Mouse (Mus musculus): ENCODE measurements around the gene Ctf1. TPM values are rescaled to one million over a fixed set of nuclear protein-coding genes. Genes with fewer than 3 reads are reported as not detected.

Gene Ctf1
- polyA plus RNA-seq (2015; fragmentation: Illumina TruSeq; extraction: RNeasy Lipid Tissue Mini Kit (QIAGEN cat#74804); ENCODE audit: insufficient read depth, low replicate concordance), result not detected

DNA sequence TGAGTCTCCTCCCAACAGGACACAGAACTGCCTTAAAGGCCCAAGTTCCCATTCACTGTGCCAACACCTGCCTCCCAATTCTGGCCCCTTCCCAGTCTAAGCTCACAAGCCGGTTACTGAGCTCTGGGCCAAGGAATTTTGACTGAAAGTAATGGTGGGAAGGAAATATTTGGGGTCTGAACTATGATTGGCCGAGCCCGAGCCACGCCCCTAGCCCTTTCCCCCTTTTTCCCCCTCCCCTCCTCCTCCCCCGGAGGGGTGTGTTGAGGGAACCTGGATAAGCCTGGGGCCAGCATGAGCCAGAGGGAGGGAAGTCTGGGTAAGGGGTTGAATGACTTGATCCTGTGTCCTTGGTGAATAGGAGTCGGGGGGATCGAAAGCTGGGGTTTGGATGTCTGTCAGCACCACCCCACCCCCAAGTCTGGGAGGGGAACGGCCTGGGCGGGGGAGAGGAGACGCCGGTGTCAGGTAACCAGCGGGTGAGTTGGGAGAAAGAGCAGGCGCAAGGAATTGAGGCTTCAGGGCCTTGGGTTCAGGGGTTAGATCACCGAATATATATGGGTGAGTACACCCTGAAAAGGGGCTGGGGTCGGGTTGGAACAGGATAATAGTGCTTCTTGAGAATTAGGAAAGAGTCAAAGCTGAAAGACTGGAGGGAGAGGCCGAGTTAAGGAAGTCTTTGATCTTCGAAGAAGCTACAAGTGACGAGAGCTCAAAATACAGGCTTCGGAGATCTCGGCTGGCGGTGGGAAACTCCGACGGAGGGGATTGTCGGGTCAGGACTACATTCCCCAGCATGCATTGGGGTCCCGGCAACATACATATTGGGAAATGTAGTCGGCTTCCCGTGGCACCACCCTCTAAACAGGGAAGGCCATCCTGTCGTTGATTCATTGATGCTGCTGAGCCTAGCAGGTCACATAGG is at the start of gene Ctf1:
TSS of gene Ctf1 (plus strand) at position 276 of the 925 bp plus-strand sequence.

DNA sequence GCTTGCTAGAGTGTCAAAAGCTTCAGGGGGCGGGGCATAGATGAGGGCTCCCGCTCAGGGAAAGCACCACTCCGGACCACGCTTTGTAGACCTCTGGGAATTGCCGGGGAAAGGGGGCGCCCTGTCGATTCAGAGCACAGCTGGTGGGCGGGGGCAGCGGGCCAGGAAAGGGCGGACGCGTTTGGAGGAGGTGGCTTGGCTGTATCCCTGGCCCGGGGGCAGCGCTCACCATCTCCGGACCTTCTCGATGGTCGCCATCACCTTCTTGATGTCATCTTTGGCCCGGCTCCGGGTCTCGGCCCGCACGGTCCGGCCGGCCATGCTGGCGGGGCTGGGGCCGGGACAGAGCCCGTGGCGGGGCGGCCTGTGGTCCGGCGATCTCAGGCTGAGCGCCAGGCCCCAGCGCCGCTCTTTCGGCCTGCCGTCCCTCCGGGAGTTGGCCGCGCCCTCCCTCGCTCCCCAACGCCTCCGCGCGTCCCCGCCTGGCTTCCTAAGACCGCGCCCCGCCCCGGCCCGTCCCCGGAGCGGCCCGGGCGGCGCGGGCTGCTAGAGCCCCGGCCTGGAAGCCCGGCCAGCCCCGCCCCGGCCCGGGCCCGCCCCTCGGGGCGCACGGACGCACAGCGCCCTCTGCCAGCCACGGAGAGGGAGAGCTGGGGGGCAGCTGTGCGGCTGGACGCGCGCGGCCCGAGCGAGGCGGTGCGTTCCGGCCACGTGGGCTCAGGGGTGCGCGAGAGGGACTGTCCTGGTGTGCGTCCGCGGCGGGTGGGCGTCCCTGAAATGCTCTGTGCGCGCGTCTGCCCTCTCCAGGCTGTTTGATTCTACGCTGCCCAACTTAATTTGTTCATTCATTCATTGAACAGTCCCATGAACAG is 4.1 kb upstream of the Ctf1 start, which contains the start of gene Bcl7c:
TSS of gene Bcl7c (minus strand) at position 727 of the 872 bp plus-strand sequence.

DNA sequence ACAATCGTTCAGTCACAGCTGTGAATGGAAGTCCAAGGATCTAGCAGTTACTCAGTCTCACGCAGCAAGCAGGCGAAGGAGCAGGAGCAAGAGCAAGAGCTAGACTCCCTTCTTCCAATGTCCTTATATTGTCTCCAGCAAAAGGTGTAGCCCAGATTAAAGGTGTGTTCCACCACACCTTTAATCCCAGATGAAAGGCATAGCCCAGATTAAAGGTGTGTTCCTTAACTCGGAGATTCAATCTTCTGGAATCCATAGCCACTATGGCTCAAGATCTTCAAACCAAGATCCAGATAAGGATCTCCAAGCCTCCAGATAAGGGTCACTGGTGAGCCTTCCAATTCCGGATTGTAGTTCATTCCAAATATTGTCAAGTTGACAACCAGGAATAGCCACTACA is 19.5 kb downstream of the Ctf1 start, which contains the start of gene Ctf2:
TSS of gene Ctf2 (minus strand) at position 101 of the 400 bp plus-strand sequence.

DNA sequence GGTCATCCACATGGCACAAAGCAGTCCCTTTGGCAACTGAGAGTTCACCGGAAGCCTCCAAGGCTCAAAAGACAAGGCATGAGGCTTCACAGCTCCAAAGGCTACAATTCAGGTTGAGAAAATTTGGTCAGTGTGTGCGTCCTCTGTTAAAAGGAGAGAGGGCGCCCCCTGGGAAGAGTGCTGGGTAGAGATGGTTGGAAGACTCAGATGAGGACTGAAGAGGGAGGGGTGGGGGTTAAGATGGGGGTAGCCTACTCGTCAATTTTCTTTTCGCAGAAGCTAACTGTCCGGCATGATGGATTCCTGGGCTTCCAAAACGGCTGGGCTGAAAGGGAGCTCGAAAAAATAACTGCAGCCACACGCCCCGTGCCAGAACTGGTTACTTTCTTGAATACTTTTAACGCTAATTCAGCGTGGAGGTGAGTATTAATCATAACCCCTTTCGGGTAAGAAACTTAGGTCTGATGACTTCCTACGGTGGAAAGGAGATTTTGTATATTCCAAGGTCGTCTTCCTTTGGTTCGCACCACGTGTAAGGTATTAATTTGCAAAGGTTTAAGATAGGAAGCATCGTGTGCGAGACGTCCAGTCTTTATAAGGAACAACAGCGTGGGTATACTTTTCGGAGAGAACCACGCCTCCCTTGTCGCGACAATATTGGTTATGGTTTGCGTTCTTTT is 32.0 kb downstream of the Ctf1 start, which contains the start of gene Fbxl19:
TSS of gene Fbxl19 (plus strand) at position 178 of the 680 bp plus-strand sequence.

Other genes with a start within 250 kb of the Ctf1 start
- gene Fbrs, start 233.5 kb upstream of the Ctf1 start, polyA plus RNA-seq (2015; fragmentation: Illumina TruSeq; extraction: RNeasy Lipid Tissue Mini Kit (QIAGEN cat#74804); ENCODE audit: insufficient read depth, low replicate concordance), result 86.5 TPM
- 41.1 TPM for gene Srcap, start 200.8 kb upstream of the Ctf1 start, polyA plus RNA-seq (2015; fragmentation: Illumina TruSeq; extraction: RNeasy Lipid Tissue Mini Kit (QIAGEN cat#74804); ENCODE audit: insufficient read depth, low replicate concordance)
- gene Gm42715, start 193.2 kb upstream of the Ctf1 start, polyA plus RNA-seq (2015; fragmentation: Illumina TruSeq; extraction: RNeasy Lipid Tissue Mini Kit (QIAGEN cat#74804); ENCODE audit: insufficient read depth, low replicate concordance), result 25.3 TPM
- gene Tmem265, start 151.3 kb upstream of the Ctf1 start, polyA plus RNA-seq (2015; fragmentation: Illumina TruSeq; extraction: RNeasy Lipid Tissue Mini Kit (QIAGEN cat#74804); ENCODE audit: insufficient read depth, low replicate concordance), result not detected
- gene Phkg2, start 139.4 kb upstream of the Ctf1 start, polyA plus RNA-seq (2015; fragmentation: Illumina TruSeq; extraction: RNeasy Lipid Tissue Mini Kit (QIAGEN cat#74804); ENCODE audit: insufficient read depth, low replicate concordance), result 103 TPM
- gene Ccdc189, start 124.1 kb upstream of the Ctf1 start, polyA plus RNA-seq (2015; fragmentation: Illumina TruSeq; extraction: RNeasy Lipid Tissue Mini Kit (QIAGEN cat#74804); ENCODE audit: insufficient read depth, low replicate concordance), result 1.8 TPM
- gene Rnf40, start 124.0 kb upstream of the Ctf1 start, polyA plus RNA-seq (2015; fragmentation: Illumina TruSeq; extraction: RNeasy Lipid Tissue Mini Kit (QIAGEN cat#74804); ENCODE audit: insufficient read depth, low replicate concordance), result 30.1 TPM
- 6.0 TPM for gene Zfp629, start 96.9 kb upstream of the Ctf1 start, polyA plus RNA-seq (2015; fragmentation: Illumina TruSeq; extraction: RNeasy Lipid Tissue Mini Kit (QIAGEN cat#74804); ENCODE audit: insufficient read depth, low replicate concordance)
- 8.0 TPM for gene Bcl7c, start 3.8 kb upstream of the Ctf1 start, polyA plus RNA-seq (2015; fragmentation: Illumina TruSeq; extraction: RNeasy Lipid Tissue Mini Kit (QIAGEN cat#74804); ENCODE audit: insufficient read depth, low replicate concordance)
- gene Ctf2, start 19.4 kb downstream of the Ctf1 start, polyA plus RNA-seq (2015; fragmentation: Illumina TruSeq; extraction: RNeasy Lipid Tissue Mini Kit (QIAGEN cat#74804); ENCODE audit: insufficient read depth, low replicate concordance), result not detected
- 6.2 TPM for gene Fbxl19, start 31.8 kb downstream of the Ctf1 start, polyA plus RNA-seq (2015; fragmentation: Illumina TruSeq; extraction: RNeasy Lipid Tissue Mini Kit (QIAGEN cat#74804); ENCODE audit: insufficient read depth, low replicate concordance)
- 32.6 TPM for gene Orai3, start 57.1 kb downstream of the Ctf1 start, polyA plus RNA-seq (2015; fragmentation: Illumina TruSeq; extraction: RNeasy Lipid Tissue Mini Kit (QIAGEN cat#74804); ENCODE audit: insufficient read depth, low replicate concordance)
- 28.5 TPM for gene Setd1a, start 63.9 kb downstream of the Ctf1 start, polyA plus RNA-seq (2015; fragmentation: Illumina TruSeq; extraction: RNeasy Lipid Tissue Mini Kit (QIAGEN cat#74804); ENCODE audit: insufficient read depth, low replicate concordance)
- gene Gm49388, start 72.9 kb downstream of the Ctf1 start, polyA plus RNA-seq (2015; fragmentation: Illumina TruSeq; extraction: RNeasy Lipid Tissue Mini Kit (QIAGEN cat#74804); ENCODE audit: insufficient read depth, low replicate concordance), result not detected
- 14.7 TPM for gene Hsd3b7, start 87.9 kb downstream of the Ctf1 start, polyA plus RNA-seq (2015; fragmentation: Illumina TruSeq; extraction: RNeasy Lipid Tissue Mini Kit (QIAGEN cat#74804); ENCODE audit: insufficient read depth, low replicate concordance)
- 96.9 TPM for gene Stx4a, start 111.6 kb downstream of the Ctf1 start, polyA plus RNA-seq (2015; fragmentation: Illumina TruSeq; extraction: RNeasy Lipid Tissue Mini Kit (QIAGEN cat#74804); ENCODE audit: insufficient read depth, low replicate concordance)
- gene Stx1b, start 111.8 kb downstream of the Ctf1 start, polyA plus RNA-seq (2015; fragmentation: Illumina TruSeq; extraction: RNeasy Lipid Tissue Mini Kit (QIAGEN cat#74804); ENCODE audit: insufficient read depth, low replicate concordance), result 1.5 TPM
- 37.8 TPM for gene Zfp646, start 163.5 kb downstream of the Ctf1 start, polyA plus RNA-seq (2015; fragmentation: Illumina TruSeq; extraction: RNeasy Lipid Tissue Mini Kit (QIAGEN cat#74804); ENCODE audit: insufficient read depth, low replicate concordance)
- 4.0 TPM for gene Zfp668, start 164.1 kb downstream of the Ctf1 start, polyA plus RNA-seq (2015; fragmentation: Illumina TruSeq; extraction: RNeasy Lipid Tissue Mini Kit (QIAGEN cat#74804); ENCODE audit: insufficient read depth, low replicate concordance)
- gene Prss53, start 178.2 kb downstream of the Ctf1 start, polyA plus RNA-seq (2015; fragmentation: Illumina TruSeq; extraction: RNeasy Lipid Tissue Mini Kit (QIAGEN cat#74804); ENCODE audit: insufficient read depth, low replicate concordance), result 0.25 TPM
- gene Gm21974, start 182.7 kb downstream of the Ctf1 start, polyA plus RNA-seq (2015; fragmentation: Illumina TruSeq; extraction: RNeasy Lipid Tissue Mini Kit (QIAGEN cat#74804); ENCODE audit: insufficient read depth, low replicate concordance), result not detected
- gene Vkorc1, start 182.9 kb downstream of the Ctf1 start, polyA plus RNA-seq (2015; fragmentation: Illumina TruSeq; extraction: RNeasy Lipid Tissue Mini Kit (QIAGEN cat#74804); ENCODE audit: insufficient read depth, low replicate concordance), result 52.3 TPM
- gene Bckdk, start 191.3 kb downstream of the Ctf1 start, polyA plus RNA-seq (2015; fragmentation: Illumina TruSeq; extraction: RNeasy Lipid Tissue Mini Kit (QIAGEN cat#74804); ENCODE audit: insufficient read depth, low replicate concordance), result 16.3 TPM
- 55.2 TPM for gene Kat8, start 199.8 kb downstream of the Ctf1 start, polyA plus RNA-seq (2015; fragmentation: Illumina TruSeq; extraction: RNeasy Lipid Tissue Mini Kit (QIAGEN cat#74804); ENCODE audit: insufficient read depth, low replicate concordance)
- not detected for gene Prss8, start 217.4 kb downstream of the Ctf1 start, polyA plus RNA-seq (2015; fragmentation: Illumina TruSeq; extraction: RNeasy Lipid Tissue Mini Kit (QIAGEN cat#74804); ENCODE audit: insufficient read depth, low replicate concordance)
- 1.6 TPM for gene Prss36, start 234.0 kb downstream of the Ctf1 start, polyA plus RNA-seq (2015; fragmentation: Illumina TruSeq; extraction: RNeasy Lipid Tissue Mini Kit (QIAGEN cat#74804); ENCODE audit: insufficient read depth, low replicate concordance)